Mouse (Mus musculus) inflammation-experienced regulatory T-cells, adult 6 months (primary cell): Measurements from ENCODE around the gene Irf2. TPM values are rescaled to one million over a fixed set of nuclear protein-coding genes. Genes with fewer than 3 reads are reported as not detected.

ENCODE experiments used
- ATAC-seq: one replicate; pipeline ENCODE4 v1.8.0; 2017
- polyA plus RNA-seq, 3 experiments: library from polyadenylated mRNA; unstranded; fragments of 100-300 nt; shearing (Covaris generic); gene quantifications; one replicate each; pipeline ENCODE4 v1.2.1; 2017

Gene Irf2
- polyA plus RNA-seq, 3 experiments from 2014 or later = 228 to 272 (median 245) TPM

GRCm38 (mm10) chr8:46883232-46884000 is 143.9 kb downstream of the Irf2 start:
- no peak for ATAC-seq

- ATAC-seq = no peak
Measured at GRCm38 (mm10) chr8:46885786-46886185, 146.3 kb downstream of the Irf2 start.

GRCm38 (mm10) chr8:46886216-46886615 is 146.7 kb downstream of the Irf2 start:
- no peak for ATAC-seq

GRCm38 (mm10) chr8:46887396-46887795 is 147.9 kb downstream of the Irf2 start:
- ATAC-seq = no peak

- no peak for ATAC-seq
Measured at GRCm38 (mm10) chr8:46888575-46888974, 149.0 kb downstream of the Irf2 start.

- ATAC-seq = no peak
Measured at GRCm38 (mm10) chr8:46890241-46890640, 150.7 kb downstream of the Irf2 start.

- no peak for ATAC-seq
Measured at GRCm38 (mm10) chr8:46892511-46893273, 153.2 kb downstream of the Irf2 start.

GRCm38 (mm10) chr8:46894385-46894784 is 154.9 kb downstream of the Irf2 start:
- ATAC-seq = no peak

GRCm38 (mm10) chr8:46896005-46896404 is 156.5 kb downstream of the Irf2 start:
- no peak for ATAC-seq

GRCm38 (mm10) chr8:46896704-46897103 is 157.2 kb downstream of the Irf2 start:
- ATAC-seq = no peak

Other genes starting within 250 kb of the Irf2 start
- 10 to 100 TPM in 1 of 3 experiments, 1 to 10 TPM in 2; 8.1 to 18.0 (median 9.1) TPM for gene Cenpu, start 187.7 kb upstream of the Irf2 start, polyA plus RNA-seq
- gene Primpol, start 122.5 kb upstream of the Irf2 start, polyA plus RNA-seq = 10 to 100 TPM; 39.6 to 49.3 (median 41.3) TPM
- 100 to 1,000 TPM in 1 of 3 experiments, 10 to 100 TPM in 2; 46.2 to 129 (median 63.6) TPM for gene Casp3, start 122.4 kb upstream of the Irf2 start, polyA plus RNA-seq
- gene Enpp6, start 247.2 kb downstream of the Irf2 start, polyA plus RNA-seq = 1 to 10 TPM in 1 of 3 experiments, under 1 TPM in 2; 0.86 to 1.2 (median 0.99) TPM